Mouse (Mus musculus) liver, embryonic 14.5 days (tissue): ENCODE results near the gene Gm17190. TPM values are rescaled to one million over a fixed set of nuclear protein-coding genes. Genes with fewer than 3 reads are reported as not detected.
"Not testable (repeated sequence)": the region's sequence is repeated elsewhere in the genome, so short reads cannot be mapped to it uniquely, and the experiment has no call there.

Source experiments
- ATAC-seq: fragments of 200-750 bp; cut with Nextera tagmentation; 2 replicates; pipeline ENCODE4 v1.8.0; 2017; ENCODE audit warnings: moderate number of reproducible peaks, mild to moderate bottlenecking, moderate library complexity; ENCODE audit not compliant: insufficient read depth
- DNase-seq, 3 experiments: peaks; one replicate each; pipeline ENCODE4 v3.0.0-alpha.2; 2012 to 2013; ENCODE audit warnings: low read depth in 3 of 3, low spot score in 3 of 3
- H3K27ac ChIP-seq: fragments of 300-500 bp; sonication (generic); 2 replicates; pipeline ENCODE4 v1.5.1; 2014; ENCODE audit warnings: moderate library complexity, mild to moderate bottlenecking, control low read depth, inconsistent platforms
- H3K27me3 ChIP-seq: fragments of 300-500 bp; sonication (generic); 2 replicates; pipeline ENCODE4 v1.6.1; 2014; ENCODE audit warnings: mild to moderate bottlenecking, low read length, moderate library complexity; ENCODE audit not compliant: control insufficient read depth, insufficient read depth
- H3K36me3 ChIP-seq: fragments of 300-500 bp; sonication (generic); replicated peaks from 2 replicates; pipeline ENCODE4 v1.6.1; 2014; ENCODE audit warnings: low read depth; ENCODE audit not compliant: control insufficient read depth, insufficient read depth
- H3K4me1 ChIP-seq, 2 experiments: fragments of 200-500 bp in 1 of 2; fragments of 300-500 bp in 1 of 2; sonication (generic) in 1 of 2; replicated peaks; 2 replicates each; pipeline ENCODE4 v1.6.1; 2012 to 2014; ENCODE audit warnings: antibody characterized with exemption in 1 of 2, inconsistent platforms in 1 of 2, low read length in 1 of 2; ENCODE audit not compliant: control insufficient read depth in 2 of 2, insufficient read depth in 2 of 2
- H3K4me2 ChIP-seq: fragments of 300-500 bp; sonication (generic); 2 replicates; pipeline ENCODE4 v1.6.1; 2014; ENCODE audit warnings: low read depth, mild to moderate bottlenecking, control low read depth, moderate library complexity
- H3K4me3 ChIP-seq, 2 experiments: fragments of 200-500 bp in 1 of 2; fragments of 300-500 bp in 1 of 2; sonication (generic) in 1 of 2; 2 replicates each; pipeline ENCODE4 v1.5.1; 2012 to 2014; ENCODE audit warnings: low read depth in 2 of 2, low read length in 2 of 2, mild to moderate bottlenecking in 2 of 2, control low read depth in 1 of 2, inconsistent platforms in 1 of 2, moderate library complexity in 1 of 2; ENCODE audit not compliant: insufficient read depth in 1 of 2
- H3K9ac ChIP-seq: fragments of 300-500 bp; sonication (generic); replicated peaks from 2 replicates; pipeline ENCODE4 v1.6.1; 2014; ENCODE audit warnings: mild to moderate bottlenecking, control low read depth, moderate library complexity
- H3K9me3 ChIP-seq: fragments of 300-500 bp; sonication (generic); 2 replicates; pipeline ENCODE4 v1.6.1; 2016; ENCODE audit warnings: low read length, mixed read lengths; ENCODE audit not compliant: control insufficient read depth
- CTCF ChIP-seq: IDR thresholded peaks from 2 replicates; pipeline ENCODE4 v1.5.1; 2016; ENCODE audit warnings: antibody characterized with exemption, low read depth, control low read depth
- EP300 ChIP-seq: IDR thresholded peaks from 2 replicates; pipeline ENCODE4 v1.6.1; 2016; ENCODE audit warnings: antibody characterized with exemption, low read depth
- WGBS: fragments of 180-500 bp; shearing (Covaris S2); extraction: QIAGEN DNeasy Blood & Tissue Kit; methylation state at CpG from one replicate; pipeline ENCODE4 v1.1.7; 2014; ENCODE audit not compliant: insufficient replicate concordance; 5-methylcytosine and 5-hydroxymethylcytosine counted together
- polyA plus RNA-seq, 2 experiments: library from polyadenylated mRNA; depleted of rRNA in 1 of 2; stranded (reverse) in 1 of 2; unstranded in 1 of 2; fragments of >200 nt; fragmentation: Nextera tagmentation in 1 of 2; extraction: Ambion mirVana in 1 of 2; gene quantifications; 2 replicates each; pipeline versions ENCODE4 v1.2.1 to v1.2.3; 2012 to 2014

The Gm17190 gene
- polyA plus RNA-seq, 2 experiments = not detected

- no peaks in the 10 kb centered on the region for H3K9me3 ChIP-seq
- H3K9ac ChIP-seq = no peak overlapping the region
- no peaks in the 10 kb centered on the region for H3K36me3 ChIP-seq
- DNase-seq (no peak), ATAC-seq (no peak)
- H3K4me2 ChIP-seq = no peak overlapping the region
- TF ChIP-seq CTCF (no peak), EP300 (no peak)
- H3K4me3 ChIP-seq = no peak overlapping the region
- H3K27me3 ChIP-seq = no peaks in the 10 kb centered on the region
- H3K27ac ChIP-seq = no peak overlapping the region
- 61% methylated on average over 8 of the region's 8 CpGs for WGBS
- no peaks in the 10 kb centered on the region for H3K4me1 ChIP-seq
These were observed 8.3 kb upstream of the Gm17190 start for GRCm38 (mm10) chr13:96073555-96073954.

GRCm38 (mm10) chr13:96081276-96081675, 578 bp upstream of the Gm17190 start, which contains the start of gene Gm20075:
Gm20075 (minus strand) TSS chr13:96081376.
- not testable (repeated sequence) for H3K36me3 ChIP-seq, H3K4me1 ChIP-seq
- WGBS = 49% methylated on average over 3 of the region's 3 CpGs

GRCm38 (mm10) chr13:96085581-96086302, 3.9 kb downstream of the Gm17190 start:
- ATAC-seq (no peak), DNase-seq (no peak)
- no peaks in the 10 kb centered on the region for H3K27me3 ChIP-seq
- H3K4me2 ChIP-seq = no peak overlapping the region
- H3K4me1 ChIP-seq = no peaks in the 10 kb centered on the region
- no peak overlapping the region for H3K9ac ChIP-seq
- H3K9me3 ChIP-seq = no peaks in the 10 kb centered on the region
- H3K4me3 ChIP-seq = no peak overlapping the region
- WGBS = 57% methylated on average over 7 of the region's 7 CpGs
- no peak overlapping the region for H3K27ac ChIP-seq
- TF ChIP-seq EP300 (no peak), CTCF (no peak)
- no peaks in the 10 kb centered on the region for H3K36me3 ChIP-seq

More at GRCm38 (mm10) chr13:96081276-96081675, 578 bp upstream of the Gm17190 start, which contains the start of gene Gm20075:
- not testable (repeated sequence) for ATAC-seq, H3K27ac ChIP-seq, H3K9me3 ChIP-seq, H3K27me3 ChIP-seq, H3K4me3 ChIP-seq, H3K9ac ChIP-seq, H3K4me2 ChIP-seq, DNase-seq

- no peak for ATAC-seq
- Histone ChIP-seq H3K9me3 (no peaks in the 10 kb centered on the region), H3K4me1 (no peaks in the 10 kb centered on the region), H3K9ac (no peak overlapping the region), H3K4me2 (no peak overlapping the region), H3K27ac (no peak overlapping the region), H3K27me3 (no peaks in the 10 kb centered on the region), H3K4me3 (no peak overlapping the region), H3K36me3 (no peaks in the 10 kb centered on the region)
- WGBS = 54% methylated on average over 4 of the region's 4 CpGs
- TF ChIP-seq CTCF (no peak), EP300 (no peak)
- no peak for DNase-seq
These were observed 9.1 kb downstream of the Gm17190 start for GRCm38 (mm10) chr13:96090929-96091328.

- H3K27ac ChIP-seq = no peak overlapping the region
- H3K4me3 ChIP-seq = no peak overlapping the region
- peaks cover 0 to 4% of the 10 kb centered on the region in 2 experiments; a peak in 2 of 4 replicates for H3K4me1 ChIP-seq
- H3K9ac ChIP-seq = no peak overlapping the region
- ATAC-seq = no peak
- no peaks in the 10 kb centered on the region for H3K36me3 ChIP-seq
- TF ChIP-seq EP300 = no peak
- H3K27me3 ChIP-seq = no peaks in the 10 kb centered on the region
- H3K9me3 ChIP-seq = no peaks in the 10 kb centered on the region
- no peak for DNase-seq
- H3K4me2 ChIP-seq = no peak overlapping the region
- WGBS = 42% methylated on average over 4 of the region's 4 CpGs
These were observed 24.5 kb downstream of the Gm17190 start for GRCm38 (mm10) chr13:96106367-96106766.
